Mouse (Mus musculus) colon, adult 2 months (tissue): Measurements from ENCODE around the gene Naa35. TPM values are rescaled to one million over a fixed set of nuclear protein-coding genes. Genes with fewer than 3 reads are reported as not detected.

Experiments
- polyA plus RNA-seq: library from polyadenylated mRNA; depleted of rRNA; stranded (reverse); fragments of >200 nt; gene quantifications from 2 replicates; pipeline ENCODE4 v1.2.3, GENCODE M21; 2012; rRNA removed

Naa35 gene
- 28.1 and 32.8 TPM in 2 replicates for polyA plus RNA-seq

DNA sequence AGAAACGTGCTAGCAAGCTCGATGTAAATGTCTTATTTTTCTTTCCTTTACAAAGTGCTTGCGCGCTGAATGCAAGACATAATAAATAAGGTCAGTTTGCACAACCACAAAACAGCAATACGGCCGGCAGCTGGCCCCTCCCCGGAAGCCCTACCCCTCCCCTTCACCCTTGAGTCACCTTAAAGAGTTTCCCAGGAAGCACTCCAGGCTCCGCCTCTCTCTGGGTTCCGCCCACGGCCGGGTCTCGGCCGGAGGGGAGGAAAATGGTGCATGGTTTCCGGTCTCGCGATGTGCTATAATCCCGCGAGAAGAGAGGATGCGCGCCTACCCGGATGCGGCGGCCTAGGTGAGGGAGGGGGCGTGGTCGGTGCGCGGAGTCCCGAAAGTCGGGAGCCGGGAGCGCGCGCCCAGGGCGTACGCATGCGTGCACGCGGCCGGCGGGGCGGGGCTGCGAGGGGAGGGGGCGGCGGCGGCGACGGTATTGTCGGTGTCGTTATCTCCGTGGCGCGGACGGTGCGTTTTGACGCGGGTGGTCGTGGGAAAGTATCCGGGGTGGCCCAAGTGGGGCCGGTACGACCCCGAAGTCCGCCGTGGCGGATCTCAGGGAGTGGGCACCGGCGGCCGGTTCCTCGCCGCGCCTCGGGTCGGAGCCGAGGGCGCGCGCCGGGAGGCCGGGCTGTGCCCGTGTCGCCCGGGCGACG is at the start of gene Naa35, which contains the start of gene Agtpbp1:
TSS of gene Naa35 (plus strand) at position 313 of the 701 bp plus-strand sequence.
TSS of gene Agtpbp1 (minus strand) at position 281 of the 701 bp plus-strand sequence.

DNA sequence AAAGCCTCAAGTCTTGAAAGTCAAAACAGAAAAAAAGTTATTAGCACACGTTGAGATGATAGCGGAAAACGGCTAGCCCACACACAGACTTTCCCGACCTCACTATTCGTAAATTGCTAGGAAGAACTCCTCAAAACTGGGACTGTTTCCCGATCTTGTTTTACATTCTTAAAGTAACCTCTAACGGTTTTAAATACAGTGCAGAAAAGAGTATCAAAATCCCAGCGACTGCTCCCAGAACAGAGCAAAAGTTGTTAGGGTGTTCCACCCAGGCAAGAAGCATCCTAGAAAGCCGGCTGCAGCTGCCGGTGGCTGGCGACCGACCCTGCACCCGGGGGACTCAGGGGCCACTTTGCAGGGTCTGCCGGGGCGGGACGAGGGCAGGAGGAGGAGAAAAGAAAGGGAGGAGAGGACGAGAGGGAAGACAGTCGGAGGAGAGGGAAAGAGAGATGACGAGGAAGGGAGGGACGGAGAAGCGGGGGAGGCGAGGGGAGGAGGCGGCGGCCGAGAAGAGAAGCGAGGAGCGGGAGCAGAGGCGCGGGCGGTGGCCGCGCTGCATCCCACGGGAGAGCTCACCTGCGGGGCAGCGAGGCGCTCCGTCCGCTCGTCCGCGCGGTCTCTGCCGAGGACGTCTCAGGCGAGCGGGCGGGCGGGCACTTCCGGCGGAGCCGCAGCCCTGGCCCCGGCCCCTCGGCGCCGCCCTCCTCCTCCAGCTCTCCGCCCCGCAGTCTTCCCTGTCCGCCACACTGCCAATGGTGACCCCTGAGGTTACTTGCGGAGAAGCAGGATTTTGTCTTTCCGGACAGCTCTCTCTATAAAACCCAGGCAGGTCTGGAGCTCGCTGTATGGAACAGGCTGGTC is 90.3 kb downstream of the Naa35 start, which contains the start of gene Golm1:
TSS of gene Golm1 (minus strand) at position 661 of the 861 bp plus-strand sequence.

Other genes with a start within 250 kb of the Naa35 start
- gene Agtpbp1, start within 50 bp of the Naa35 start, polyA plus RNA-seq = 2.1 and 2.6 TPM in 2 replicates
- gene Golm1, start 90.6 kb downstream of the Naa35 start, polyA plus RNA-seq = 129 and 147 TPM in 2 replicates
- gene 4921517D22Rik, start 108.8 kb downstream of the Naa35 start, polyA plus RNA-seq = not detected in 2 replicates
- not detected in 2 replicates for gene Spata31d1a, start 125.1 kb downstream of the Naa35 start, polyA plus RNA-seq
- gene Spata31d1b, start 127.0 kb downstream of the Naa35 start, polyA plus RNA-seq = not detected in 2 replicates
- gene Spata31d1d, start 146.5 kb downstream of the Naa35 start, polyA plus RNA-seq = not detected in 2 replicates
- gene 1700014D04Rik, start 161.5 kb downstream of the Naa35 start, polyA plus RNA-seq = not detected in 2 replicates
- 50.1 and 59.4 TPM in 2 replicates for gene Isca1, start 184.6 kb downstream of the Naa35 start, polyA plus RNA-seq
- not detected in 2 replicates for gene Gm49354, start 197.0 kb downstream of the Naa35 start, polyA plus RNA-seq
- gene Tut7, start 237.9 kb downstream of the Naa35 start, polyA plus RNA-seq = 19.0 and 20.4 TPM in 2 replicates